ENCODE assay signal across 12 mouse cellular contexts in the genomic region with DNA sequence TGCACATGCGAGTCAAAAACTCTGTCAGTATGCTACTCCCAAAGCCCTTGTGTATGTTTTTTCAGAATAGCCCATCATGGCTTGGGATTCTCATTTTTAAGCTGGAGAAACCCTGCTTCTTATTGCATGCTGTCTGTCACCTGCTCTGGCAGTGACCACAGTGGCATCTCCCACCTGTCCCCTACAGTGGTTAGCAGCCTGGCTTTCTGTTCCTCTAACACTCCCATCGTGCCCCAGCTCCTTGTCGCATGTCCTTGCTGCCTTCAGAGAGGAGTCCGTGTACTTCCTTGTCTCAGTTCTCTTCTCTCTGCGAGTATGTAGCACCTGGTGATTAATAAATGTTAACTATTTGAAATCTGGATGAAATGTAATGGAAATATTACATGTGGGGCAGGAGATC. TPM values are rescaled to one million over a fixed set of nuclear protein-coding genes. Genes with fewer than 3 reads are reported as not detected.
"Had no signal": no experiment of that assay in that cellular context is flagged by ENCODE, and none has a peak within 500 bp of the region (broad histone marks: within the 10 kb centered on the region; RNA-seq: fewer than 3 reads in every experiment).

No protein-coding gene starts in this region.

- DNase-seq: lung, adult 18-20 months; lung, embryonic 14.5 days; lung, postnatal 10 days; lung, postnatal 4 days; right cerebral cortex, postnatal 14 days; thymus, adult 2 months; thymus, postnatal 25 days; thymus, postnatal 4 days had no signal

- ATAC-seq: midbrain, embryonic 13.5 days; midbrain, embryonic 15.5 days had no signal

RNA-seq across cellular contexts. Expression of gene Lrrc39, which starts 15.3 kb away (rescaled TPM):
- total RNA-seq: midbrain, postnatal 0 days; monocyte, adult 5-6 weeks had no signal
